Mouse (Mus musculus) bone marrow, adult 2 months (tissue): ENCODE measurements around the gene Snca.

Experiments used
- CTCF ChIP-seq: fragments of 200-500 bp; IDR thresholded peaks from 2 replicates; pipeline ENCODE4 v1.5.1; 2011; ENCODE audit warnings: low read length, control low read depth; ENCODE audit not compliant: control insufficient read depth, insufficient read depth
- POLR2A ChIP-seq: fragments of 200-500 bp; IDR thresholded peaks from 2 replicates; pipeline ENCODE4 v1.6.1; 2011; ENCODE audit warnings: low read depth, mild to moderate bottlenecking, control low read depth, low read length, borderline replicate concordance; ENCODE audit not compliant: control insufficient read depth

- TF ChIP-seq CTCF (no peak), POLR2A (no peak)
Measured at GRCm38 (mm10) chr6:60771899-60772298, 57.8 kb downstream of the Snca start.
